Mouse (Mus musculus): ENCODE results near the gene Kifap3.

DNA sequence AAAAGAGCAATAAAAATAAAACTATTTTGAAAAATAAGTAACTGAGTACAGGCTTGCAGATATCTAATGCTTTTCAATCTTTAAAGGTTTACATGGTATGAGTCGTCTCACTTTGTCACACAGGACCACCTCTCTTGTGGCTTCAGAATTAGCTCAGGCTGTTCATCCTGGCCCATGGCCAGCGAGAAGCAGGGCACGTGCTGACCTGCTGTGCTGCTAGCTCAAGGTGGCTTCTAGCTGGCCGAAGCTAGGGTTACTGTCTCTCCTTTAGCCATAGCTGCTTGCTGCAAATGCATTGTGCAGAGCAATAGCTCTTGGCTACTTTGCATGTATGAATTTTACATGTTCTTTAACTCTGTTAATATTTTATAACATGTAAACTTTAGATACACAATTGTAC, 42.0 kb downstream of the Kifap3 start:
- TF ChIP-seq GATA1 (IDR thresholded peaks at IDR 0.05; ENCODE audit: borderline replicate concordance, low read length) (no peak), FLI1 (IDR thresholded peaks at IDR 0.05; ENCODE audit: low read length) (no peak)

Measured in megakaryocyte, embryonic 14.5 days (primary cell).